12 mouse cellular contexts compared by ENCODE assay signal in the genomic region with DNA sequence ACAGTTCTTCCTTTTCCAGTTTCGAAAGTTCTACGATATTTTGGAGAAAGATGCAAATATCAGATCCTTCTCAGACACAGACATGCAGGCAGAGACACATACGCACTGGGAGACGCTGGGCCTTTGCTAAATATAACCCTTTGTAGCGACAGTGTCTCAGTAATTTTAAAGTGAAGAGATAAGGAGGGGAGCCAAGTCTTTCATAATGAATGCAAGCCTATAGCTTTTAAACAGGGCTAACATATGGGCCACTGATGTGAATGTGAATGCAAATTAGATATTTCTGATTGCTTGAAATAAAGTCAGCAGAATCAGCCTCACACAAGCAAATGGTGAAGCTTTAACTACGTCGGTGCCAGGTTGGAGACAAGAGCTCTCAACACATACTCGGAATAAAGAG. TPM values are rescaled to one million over a fixed set of nuclear protein-coding genes. Genes with fewer than 3 reads are reported as not detected.
DNase-seq lines count a peak whose midpoint lies in the region; ATAC-seq and TF ChIP-seq lines count a peak whose summit lies in the region.
"Had no signal": no experiment of that assay in that cellular context is flagged by ENCODE, and none has a peak within 500 bp of the region (broad histone marks: within the 10 kb centered on the region; RNA-seq: fewer than 3 reads in every experiment).

No protein-coding gene starts in this region.

- no peaks in the 10 kb centered on the region for H3K36me3 ChIP-seq in heart, embryonic 14.5 days (ENCODE audit: control insufficient read depth, insufficient read depth, low read length)
- no peaks in the 10 kb centered on the region for H3K36me3 ChIP-seq in midbrain, embryonic 14.5 days (ENCODE audit: control insufficient read depth, insufficient read depth, low read length)

- no peak for DNase-seq in heart, postnatal 36 days
- peak; percentile 94 for DNase-seq in brain, embryonic 14.5 days (ENCODE audit: low read depth)
- peak; percentile 25 to 43 for DNase-seq in frontal cortex, postnatal 10 days (ENCODE audit: low spot score in 2 of 2)
- DNase-seq in midbrain, embryonic 14.5 days = peak; percentile 42
- no peak for DNase-seq in adrenal gland, adult 18-20 months (ENCODE audit: low spot score in 2 of 2)
- no peak for DNase-seq in gastrocnemius, postnatal 10 days
- DNase-seq: cerebellum, adult 8-10 months; kidney, postnatal 14 days; liver had no signal

- no peak for ATAC-seq in heart, embryonic 14.5 days (ENCODE audit: insufficient number of reproducible peaks, insufficient read depth, low FRiP score, low read depth)
- peak; percentile 36 for ATAC-seq in midbrain, embryonic 14.5 days (ENCODE audit: low FRiP score, low TSS enrichment)
- ATAC-seq in erythroid progenitor cell, adult 5-6 weeks (replicated peaks; ENCODE audit: low FRiP score, poor library complexity, severe bottlenecking) = no peak

- H3K9ac ChIP-seq in heart, embryonic 14.5 days (ENCODE audit: low read length) = no peak overlapping the region
- H3K9ac ChIP-seq in midbrain, embryonic 14.5 days (replicated peaks; ENCODE audit: low read length) = peak overlapping the region; percentile 36

- H3K27me3 ChIP-seq in heart, embryonic 14.5 days (ENCODE audit: control insufficient read depth, insufficient read depth, low read length) = no peaks in the 10 kb centered on the region
- H3K27me3 ChIP-seq in midbrain, embryonic 14.5 days (ENCODE audit: control insufficient read depth, insufficient read depth, low read length) = no peaks in the 10 kb centered on the region

- no peak for TF ChIP-seq CTCF in brain, embryonic 14.5 days (IDR thresholded peaks at IDR 0.05; ENCODE audit: borderline replicate concordance, extremely low read depth, insufficient read depth, insufficient read length)

- H3K4me1 ChIP-seq in heart, embryonic 14.5 days (ENCODE audit: control insufficient read depth in 2 of 2, insufficient read depth in 2 of 2, low read length in 2 of 2) = peaks cover 2 to 12% of the 10 kb centered on the region in 2 experiments
- peaks cover 18% of the 10 kb centered on the region for H3K4me1 ChIP-seq in midbrain, embryonic 14.5 days (ENCODE audit: control insufficient read depth, insufficient read depth, low read length)

- H3K4me2 ChIP-seq in heart, embryonic 14.5 days (ENCODE audit: low read length) = peak overlapping the region; percentile 47
- peak overlapping the region; percentile 12 for H3K4me2 ChIP-seq in midbrain, embryonic 14.5 days (ENCODE audit: low read length)

- TF ChIP-seq POLR2A in brain, embryonic 14.5 days (IDR thresholded peaks at IDR 0.05; ENCODE audit: borderline replicate concordance, extremely low read depth, insufficient read depth, insufficient read length, poor library complexity, severe bottlenecking) = no peak

- intact Hi-C loops in heart, postnatal 36 days (cut with DNase I) = no loop called here

- no peak overlapping the region for H3K4me3 ChIP-seq in heart, embryonic 14.5 days (ENCODE audit: control insufficient read depth in 1 of 2, insufficient read depth in 1 of 2, low read depth in 1 of 2, low read length in 2 of 2)
- no peak overlapping the region for H3K4me3 ChIP-seq in midbrain, embryonic 14.5 days (replicated peaks; ENCODE audit: low read depth, low read length)

- H3K9me3 ChIP-seq in heart, embryonic 14.5 days (ENCODE audit: control insufficient read depth, low read length) = no peaks in the 10 kb centered on the region
- no peaks in the 10 kb centered on the region for H3K9me3 ChIP-seq in midbrain, embryonic 14.5 days (ENCODE audit: control insufficient read depth, low read length)

- 22% methylated on average over 8 of the region's 8 CpGs for WGBS in heart, embryonic 14.5 days
- 42% methylated on average over 8 of the region's 8 CpGs for WGBS in midbrain, embryonic 14.5 days

- H3K27ac ChIP-seq in heart, embryonic 14.5 days (replicated peaks in 1 of 2; ENCODE audit: control insufficient read depth in 1 of 2, insufficient read depth in 1 of 2, low read depth in 2 of 2, low read length in 2 of 2) = no peak overlapping the region
- H3K27ac ChIP-seq in midbrain, embryonic 14.5 days (replicated peaks; ENCODE audit: low read depth, low read length) = peak overlapping the region; percentile 81

RNA-seq across cellular contexts. Expression of a gene that starts 44.2 kb away (rescaled TPM):
- not detected in 2 replicates for polyA plus RNA-seq in heart, embryonic 14.5 days (2014; fragmentation: Nextera tagmentation; extraction: Ambion mirVana)
- total RNA-seq in heart, postnatal 36 days (2021) = not detected
- polyA plus RNA-seq in brain, embryonic 14.5 days (2012; rRNA removed) = 0.26 and 1.2 TPM in 2 replicates
- not detected in 2 replicates for polyA plus RNA-seq in midbrain, embryonic 14.5 days (2014; fragmentation: Nextera tagmentation; extraction: Ambion mirVana)
- not detected for total RNA-seq in adrenal gland, adult 18-20 months (2021)
- total RNA-seq in erythroid progenitor cell, adult 5-6 weeks (2015; ENCODE audit: low replicate concordance) = not detected in 2 replicates
- not detected in 2 replicates for total RNA-seq in erythroid progenitor cell, adult 5-6 weeks (2017; ENCODE audit: low replicate concordance)
- total RNA-seq in gastrocnemius, postnatal 10 days (2021) = not detected
- polyA plus RNA-seq: spleen, adult 2 months had no signal

Comparison
In these comparisons a context has a peak if more than half of its experiments do, and no peak if none do; other contexts are left out.
1. DNase-seq: peak in brain, embryonic 14.5 days (single experiment), frontal cortex, postnatal 10 days (2 of 2) and midbrain, embryonic 14.5 days (single experiment); none in heart, postnatal 36 days (0 of 2), adrenal gland, adult 18-20 months (0 of 2) and gastrocnemius, postnatal 10 days (single experiment).